19 mouse cellular contexts compared by ENCODE assay signal in genomic region chr8:81888843-81889242, GRCm38 (mm10).
A peak's percentile ranks its signal among the peaks of the same experiment; 100 is the strongest.
DNase-seq lines count a peak whose midpoint lies in the region; ATAC-seq and TF ChIP-seq lines count a peak whose summit lies in the region.
"Had no signal": no experiment of that assay in that cellular context is flagged by ENCODE, and none has a peak within 500 bp of the region (broad histone marks: within the 10 kb centered on the region; RNA-seq: fewer than 3 reads in every experiment).

No protein-coding gene starts in this region.

- DNase-seq in gastrocnemius, adult 2 months: peak; percentile 25
- DNase-seq in gastrocnemius, adult 18-20 months (ENCODE audit: low spot score): no peak
- peak; percentile 24 for DNase-seq in kidney, adult 11 months
- peak; percentile 10 for DNase-seq in lung, postnatal 36 days
- DNase-seq in lung, postnatal 0 days (ENCODE audit: low spot score): no peak
- DNase-seq in cerebellum, adult 9-11 months: no peak
- no peak for DNase-seq in urinary bladder, postnatal 14 days (ENCODE audit: low spot score)
- DNase-seq: adrenal gland, postnatal 25 days; cerebellum, adult 11 months; cerebellum, postnatal 14 days; liver, embryonic 13.5 days; right cerebral cortex, postnatal 4 days had no signal

- H3K4me2 ChIP-seq in kidney, embryonic 16.5 days (replicated peaks; ENCODE audit: low read depth, low read length): no peak overlapping the region
- no peak overlapping the region for H3K4me2 ChIP-seq in lung, postnatal 0 days (replicated peaks; ENCODE audit: low read depth, low read length)
- H3K4me2 ChIP-seq: heart, embryonic 13.5 days; limb, embryonic 12.5 days; liver, embryonic 13.5 days had no signal

- ATAC-seq in kidney, embryonic 16.5 days (ENCODE audit: low FRiP score, low TSS enrichment): no peak
- ATAC-seq in lung, postnatal 0 days: no peak

- H3K4me3 ChIP-seq in gastrocnemius, adult 2 months: no peak overlapping the region
- H3K4me3 ChIP-seq in kidney, embryonic 16.5 days (ENCODE audit: low read length): no peak overlapping the region
- no peak overlapping the region for H3K4me3 ChIP-seq in lung, postnatal 0 days (ENCODE audit: low read depth, low read length)
- H3K4me3 ChIP-seq: heart, embryonic 13.5 days; limb, embryonic 12.5 days; liver, embryonic 13.5 days; midbrain, embryonic 10.5 days had no signal

- H3K9me3 ChIP-seq in kidney, embryonic 16.5 days (ENCODE audit: low read length): peaks cover 3% of the 10 kb centered on the region; the same call in 1 of the 2 replicates
- no peaks in the 10 kb centered on the region for H3K9me3 ChIP-seq in lung, postnatal 0 days (ENCODE audit: low read length)
- H3K9me3 ChIP-seq: limb, embryonic 12.5 days; liver, embryonic 13.5 days; midbrain, embryonic 10.5 days had no signal

- intact Hi-C loops in gastrocnemius, adult 2 months (cut with DNase I): no loop called here

- no peak overlapping the region for H3K9ac ChIP-seq in kidney, embryonic 16.5 days (replicated peaks; ENCODE audit: low read length)
- H3K9ac ChIP-seq in lung, postnatal 0 days (replicated peaks; ENCODE audit: low read depth): no peak overlapping the region
- H3K9ac ChIP-seq: heart, embryonic 13.5 days; limb, embryonic 12.5 days; liver, embryonic 13.5 days had no signal

- no peak overlapping the region for H3K27ac ChIP-seq in gastrocnemius, adult 2 months
- no peak overlapping the region for H3K27ac ChIP-seq in kidney, embryonic 16.5 days (ENCODE audit: low read length)
- H3K27ac ChIP-seq in lung, postnatal 0 days (ENCODE audit: low read length): no peak overlapping the region
- H3K27ac ChIP-seq: heart, embryonic 13.5 days; limb, embryonic 12.5 days; liver, embryonic 13.5 days; macrophage; midbrain, embryonic 10.5 days; stomach, postnatal 0 days had no signal

- no peaks in the 10 kb centered on the region for H3K36me3 ChIP-seq in kidney, embryonic 16.5 days (ENCODE audit: insufficient read depth, low read length)
- H3K36me3 ChIP-seq in lung, postnatal 0 days (ENCODE audit: insufficient read depth, low read length): no peaks in the 10 kb centered on the region
- H3K36me3 ChIP-seq: limb, embryonic 12.5 days; liver, embryonic 13.5 days; midbrain, embryonic 10.5 days had no signal

- TF ChIP-seq CTCF in gastrocnemius, adult 2 months (IDR thresholded peaks at IDR 0.05): no peak
- TF ChIP-seq CTCF in lung, postnatal 0 days (IDR thresholded peaks at IDR 0.05): no peak

- H3K4me1 ChIP-seq in kidney, embryonic 16.5 days (ENCODE audit: insufficient read depth, low read length): no peaks in the 10 kb centered on the region
- H3K4me1 ChIP-seq in lung, postnatal 0 days (ENCODE audit: insufficient read depth, low read depth, low read length): no peaks in the 10 kb centered on the region
- H3K4me1 ChIP-seq: heart, embryonic 13.5 days; limb, embryonic 12.5 days; liver, embryonic 13.5 days; midbrain, embryonic 10.5 days had no signal

- no peaks in the 10 kb centered on the region for H3K27me3 ChIP-seq in kidney, embryonic 16.5 days (ENCODE audit: insufficient read depth, low read length)
- no peaks in the 10 kb centered on the region for H3K27me3 ChIP-seq in lung, postnatal 0 days (replicated peaks; ENCODE audit: insufficient read depth, low read length)
- H3K27me3 ChIP-seq: CH12.LX; heart, embryonic 13.5 days; limb, embryonic 12.5 days; liver, embryonic 13.5 days had no signal

- no peak for TF ChIP-seq EP300 in lung, postnatal 0 days (IDR thresholded peaks at IDR 0.05)

Comparison
In these comparisons a context has a peak if more than half of its experiments do, and no peak if none do; other contexts are left out.
1. DNase-seq: peak in gastrocnemius, adult 2 months (single experiment), kidney, adult 11 months (single experiment) and lung, postnatal 36 days (single experiment); none in gastrocnemius, adult 18-20 months (single experiment), lung, postnatal 0 days (single experiment), cerebellum, adult 9-11 months (single experiment) and urinary bladder, postnatal 14 days (single experiment).